Mouse (Mus musculus) adrenal gland, adult 8-10 months (tissue): ENCODE data around the gene Naga. TPM values are rescaled to one million over a fixed set of nuclear protein-coding genes. Genes with fewer than 3 reads are reported as not detected.

Source experiments
- DNase-seq: peaks from one replicate; pipeline ENCODE4 v3.0.0; 2022
- total RNA-seq, 4 experiments: library from RNA; stranded (reverse); gene quantifications; 2 replicates each; pipeline ENCODE4 v1.2.4; 2022

The Naga gene
- total RNA-seq, 4 experiments from 2014 or later = 68.6 to 89.3 (median 77.9) TPM

DNA sequence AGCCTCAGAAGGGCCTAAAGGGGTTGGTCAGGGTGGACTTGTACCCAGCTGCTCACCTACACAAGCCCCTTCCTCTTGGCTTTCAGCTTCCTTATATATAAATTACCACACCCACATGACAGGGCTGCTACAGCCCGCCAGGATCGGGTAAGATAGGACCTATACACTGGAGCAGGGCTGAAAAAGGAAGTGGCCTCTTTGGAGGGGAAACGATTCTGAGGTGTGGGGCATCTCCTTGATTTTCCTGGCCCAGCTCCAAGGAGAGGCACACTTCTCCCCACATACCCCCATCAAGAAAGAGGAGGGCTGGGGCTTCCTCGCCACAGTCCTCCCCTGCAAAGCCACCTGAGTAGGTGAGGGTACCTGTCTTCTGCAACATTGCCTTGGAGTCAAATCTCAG lies 850 bp downstream of the Naga start:
- no peak for DNase-seq

DNA sequence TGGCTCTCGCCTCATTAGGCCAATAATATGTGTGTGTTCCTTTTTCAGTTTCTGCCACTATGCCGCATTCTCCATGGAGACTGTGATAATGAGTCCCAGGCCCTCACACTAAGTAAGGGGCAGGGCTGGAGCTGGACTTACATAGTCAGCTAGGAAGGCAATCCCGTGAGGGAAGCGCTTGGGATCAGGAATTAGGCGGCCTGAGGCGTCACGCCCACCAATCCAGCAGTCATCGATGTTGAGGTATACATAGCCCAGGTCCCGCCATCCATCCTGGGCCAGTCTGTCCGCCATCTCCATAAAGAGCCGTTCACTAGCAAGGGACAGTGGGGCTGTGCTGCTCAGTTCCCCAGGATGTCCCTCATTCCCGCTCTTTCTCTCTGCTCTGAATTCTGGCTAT lies 2.1 kb downstream of the Naga start:
- no peak for DNase-seq

GRCm38 (mm10) chr15:82335194-82335593 lies 3.5 kb downstream of the Naga start:
- no peak for DNase-seq

GRCm38 (mm10) chr15:82325382-82325781 lies 13.3 kb downstream of the Naga start:
- no peak for DNase-seq

DNA sequence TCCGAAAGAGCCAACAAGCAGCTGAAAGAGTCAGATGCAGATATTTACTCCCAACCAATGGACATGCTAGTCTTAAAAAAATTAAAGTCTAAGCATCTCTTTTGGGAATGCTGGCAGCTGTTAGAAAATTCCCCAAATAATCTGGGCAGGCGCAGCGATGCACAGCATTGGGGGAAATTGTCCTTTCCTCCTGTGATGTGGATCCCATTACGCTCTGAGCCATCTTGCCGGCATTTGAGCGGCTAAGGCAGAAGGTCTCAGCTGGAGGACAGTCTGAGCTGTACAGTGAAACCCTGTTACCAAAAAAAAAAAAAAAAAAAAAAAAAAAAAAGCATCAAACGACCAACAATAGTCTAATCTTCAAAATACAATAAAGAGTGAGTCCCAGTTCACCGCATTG lies 16.5 kb downstream of the Naga start:
- DNase-seq = no peak

- no peak for DNase-seq
Measured at GRCm38 (mm10) chr15:82319613-82320012, 19.1 kb downstream of the Naga start.

DNA sequence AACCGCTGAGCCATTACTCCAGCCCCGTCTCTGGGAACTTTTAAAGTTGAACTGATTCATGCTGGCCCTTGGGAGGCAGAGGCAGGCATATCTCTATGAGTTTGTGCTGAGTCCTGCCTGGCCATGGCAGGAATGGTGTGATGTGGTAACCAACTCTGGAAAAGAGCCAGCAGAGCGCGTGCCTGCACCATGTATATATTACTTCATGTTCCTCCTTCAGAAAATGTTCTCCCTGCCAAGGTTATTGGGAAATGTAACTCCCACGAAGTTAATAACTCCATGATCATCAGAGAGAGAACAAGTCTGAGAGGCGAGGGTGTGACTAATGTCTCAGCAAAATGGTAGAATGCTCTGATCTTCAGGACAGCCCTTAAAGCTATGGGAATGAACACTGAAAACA lies 20.9 kb downstream of the Naga start:
- DNase-seq = no peak

GRCm38 (mm10) chr15:82308416-82308815 lies 30.3 kb downstream of the Naga start:
- no peak for DNase-seq

- no peak for DNase-seq
Measured at GRCm38 (mm10) chr15:82307107-82307506, 31.6 kb downstream of the Naga start.

DNA sequence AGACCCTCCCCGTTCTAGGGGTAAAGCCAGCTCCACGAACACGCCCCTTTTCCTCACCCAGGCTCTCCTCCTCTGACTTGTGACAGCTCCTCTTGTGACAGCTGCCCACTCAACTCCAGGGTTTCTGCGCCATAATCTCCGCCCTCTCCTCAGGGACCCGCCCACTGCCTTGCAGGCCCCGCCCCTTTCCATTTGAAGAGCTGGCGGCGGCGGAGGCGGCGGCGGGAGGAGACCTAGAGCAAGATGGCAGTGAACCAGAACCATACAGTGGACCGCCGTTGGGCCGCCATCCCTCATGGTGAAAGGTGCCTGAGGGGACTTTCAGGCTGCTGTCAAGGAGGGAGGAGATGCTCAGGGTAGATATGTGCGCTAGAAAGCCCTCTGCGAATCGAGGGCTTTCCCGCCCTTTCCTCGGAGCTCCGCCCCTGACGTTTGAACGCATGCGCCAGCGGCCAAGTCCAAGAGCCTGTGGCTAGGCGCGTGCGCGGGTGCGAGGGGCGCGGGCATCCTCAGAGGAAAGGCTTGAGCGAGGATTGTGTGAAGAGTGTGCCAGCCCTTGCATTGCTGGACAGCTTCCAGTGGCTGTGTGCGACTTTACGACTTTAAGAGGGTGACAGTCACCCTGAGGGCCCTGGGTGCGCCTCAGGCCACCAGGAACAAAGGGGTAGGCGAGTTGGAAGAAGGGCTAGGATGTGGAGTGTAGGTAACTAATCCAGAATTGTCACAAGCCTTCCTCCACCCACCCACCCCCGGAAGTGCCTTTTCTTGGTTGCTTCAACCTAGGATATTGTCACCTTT lies 39.8 kb downstream of the Naga start, which contains the start of gene Wbp2nl:
Gene Wbp2nl (plus strand): TSS at position 191 of the 798 bp plus-strand sequence.
- DNase-seq = no peak

DNA sequence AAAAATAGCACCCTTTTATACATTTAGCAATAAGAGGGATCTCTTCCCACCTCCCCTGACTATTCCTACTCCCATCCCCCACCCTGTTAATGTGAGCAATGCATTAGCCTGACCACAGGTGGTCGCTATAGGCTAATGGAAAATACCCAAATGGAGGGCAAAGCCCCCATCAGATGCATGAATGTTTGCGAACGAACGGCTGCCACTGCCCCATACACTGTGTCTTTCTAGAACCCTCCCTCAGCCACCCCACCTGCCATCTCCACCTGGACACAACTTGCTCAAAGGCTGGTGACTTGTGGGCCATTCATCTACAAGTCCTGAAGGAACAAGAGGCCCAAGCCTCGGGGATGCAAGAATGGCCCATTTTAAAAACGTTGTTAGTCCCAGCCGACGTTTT lies 44.7 kb downstream of the Naga start:
- no peak for DNase-seq

DNA sequence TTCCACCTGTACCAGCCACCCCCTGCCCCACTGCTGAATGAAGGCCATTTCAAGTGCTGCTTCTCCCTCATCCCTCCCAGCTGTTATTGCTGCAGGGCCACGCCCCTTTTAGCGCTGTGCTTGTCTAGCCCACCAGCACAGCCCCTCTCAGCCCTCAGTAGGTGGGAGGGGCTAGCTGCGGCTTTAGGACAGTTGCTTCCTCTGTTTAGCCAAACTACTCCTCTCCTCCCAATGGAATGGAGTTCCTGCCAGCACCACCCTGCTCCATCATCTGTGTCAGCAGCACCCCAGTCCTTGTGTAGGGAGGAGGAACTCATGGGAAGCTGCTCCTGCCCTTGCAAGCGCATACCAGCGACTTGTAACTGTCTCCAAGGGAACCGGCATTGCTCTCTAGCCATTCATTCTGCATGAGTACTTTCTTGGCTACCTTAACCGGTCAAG lies 45.4 kb downstream of the Naga start:
- no peak for DNase-seq

DNA sequence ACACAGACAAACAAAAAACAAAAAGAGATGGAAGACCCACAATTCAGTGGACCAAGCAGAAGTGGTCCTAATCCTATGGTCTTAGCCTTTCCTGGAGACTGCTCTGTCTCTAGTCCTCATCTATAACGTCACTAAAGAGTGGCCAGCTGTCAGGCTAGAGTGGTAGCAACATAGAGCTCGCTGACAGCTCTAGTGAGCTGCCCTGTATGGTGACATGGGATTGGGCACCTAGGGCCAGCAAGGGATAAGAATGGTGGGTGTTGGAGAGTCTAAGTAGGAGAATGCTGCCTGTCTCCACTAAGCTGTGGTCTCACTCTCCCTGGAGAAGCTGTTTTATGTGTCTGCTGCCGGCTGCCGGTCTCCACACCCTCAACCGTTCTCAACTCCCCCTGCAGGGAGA lies 45.9 kb downstream of the Naga start:
- DNase-seq = no peak

DNA sequence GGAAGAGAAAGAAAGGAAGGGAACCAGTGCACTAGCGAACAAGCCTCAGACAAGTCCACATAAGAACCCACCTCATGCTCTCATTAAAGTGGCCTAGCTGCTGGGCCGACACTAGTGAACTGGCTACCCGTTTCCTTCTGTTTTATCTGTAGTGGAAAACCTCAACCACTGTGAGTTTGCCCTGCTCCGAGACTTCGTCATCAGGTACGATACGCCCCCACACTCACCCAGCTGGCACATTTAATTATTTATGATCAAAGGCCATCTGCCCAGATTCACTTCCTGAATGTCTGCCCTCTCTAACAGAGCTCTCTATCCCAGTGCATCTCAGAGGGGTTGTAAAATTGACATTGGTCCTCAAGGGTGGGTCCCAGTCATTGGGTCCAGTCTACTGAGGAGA lies 48.5 kb downstream of the Naga start:
- no peak for DNase-seq

DNA sequence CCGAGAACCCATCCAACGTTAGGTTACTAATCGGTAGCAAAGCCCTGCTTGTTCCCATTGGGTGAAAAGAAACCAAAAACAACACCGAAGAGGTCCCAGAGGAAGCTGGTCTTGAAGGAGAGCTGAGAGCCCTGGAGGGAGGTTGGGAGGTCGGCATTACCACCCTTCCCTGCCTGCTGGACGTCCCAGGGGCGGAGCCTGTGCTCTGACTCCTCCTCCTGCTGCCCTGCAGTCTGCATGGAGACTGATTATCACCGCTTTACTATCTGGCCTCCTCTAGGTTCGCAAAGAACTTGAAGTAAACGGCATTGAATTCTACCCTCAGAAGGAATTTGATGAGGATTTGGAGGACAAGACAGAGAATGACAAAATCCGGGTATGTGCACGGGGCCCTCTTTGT lies 52.6 kb downstream of the Naga start:
- DNase-seq = no peak

- no peak for DNase-seq
Measured at GRCm38 (mm10) chr15:82280638-82281037, 58.1 kb downstream of the Naga start.

Other genes starting within 250 kb of the Naga start
- gene Ccdc134, start 211.0 kb downstream of the Naga start, total RNA-seq = 10 to 100 TPM in 3 of 4 experiments, 1 to 10 TPM in 1; 8.9 to 13.7 (median 12.5) TPM
- gene Srebf2, start 191.7 kb downstream of the Naga start, total RNA-seq = 100 to 1,000 TPM in 2 of 4 experiments, 10 to 100 TPM in 2; 83.2 to 144 (median 107) TPM
- gene Shisa8, start 126.1 kb downstream of the Naga start, total RNA-seq = under 1 TPM in 3 of 4 experiments, not detected in 1; 0.14 to 0.24 (median 0.17) TPM
- gene Tnfrsf13c, start 114.6 kb downstream of the Naga start, total RNA-seq = under 1 TPM in 2 of 4 experiments, not detected in 2; 0.45 to 0.92 TPM
- gene Cenpm, start 94.2 kb downstream of the Naga start, total RNA-seq = 1 to 10 TPM in 3 of 4 experiments, under 1 TPM in 1; 0.87 to 3.8 (median 1.8) TPM
- under 1 TPM; 0.35 to 0.62 (median 0.39) TPM for gene 1500009C09Rik, start 86.5 kb downstream of the Naga start, total RNA-seq
- gene Sept3, start 64.0 kb downstream of the Naga start, total RNA-seq = 1 to 10 TPM; 3.0 to 6.9 (median 3.5) TPM
- gene Wbp2nl, start 40.0 kb downstream of the Naga start, total RNA-seq = not detected
- gene Pheta2, start within 50 bp of the Naga start, total RNA-seq = 1 to 10 TPM in 2 of 4 experiments, under 1 TPM in 2; 0.74 to 2.0 (median 1.4) TPM
- 100 to 1,000 TPM; 137 to 205 (median 157) TPM for gene Smdt1, start within 50 bp of the Naga start, total RNA-seq
- 100 to 1,000 TPM; 293 to 470 (median 376) TPM for gene Ndufa6, start 15.4 kb upstream of the Naga start, total RNA-seq
- gene Cyp2d22, start 41.3 kb upstream of the Naga start, total RNA-seq = 10 to 100 TPM; 42.2 to 46.6 (median 45.6) TPM
- under 1 TPM in 2 of 4 experiments, not detected in 2; 0.22 to 0.42 TPM for gene Cyp2d11, start 55.1 kb upstream of the Naga start, total RNA-seq
- gene Cyp2d10, start 68.3 kb upstream of the Naga start, total RNA-seq = 1 to 10 TPM in 1 of 4 experiments, not detected in 3; 1.1 TPM
- gene Cyp2d9, start 94.5 kb upstream of the Naga start, total RNA-seq = 1 to 10 TPM in 1 of 4 experiments, under 1 TPM in 1, not detected in 2; 0.46 to 2.5 TPM
- gene Cyp2d12, start 216.1 kb upstream of the Naga start, total RNA-seq = not detected